8 mouse cellular contexts compared by ENCODE assay signal in genomic region chr6:54631462-54631861, GRCm38 (mm10). TPM values are rescaled to one million over a fixed set of nuclear protein-coding genes. Genes with fewer than 3 reads are reported as not detected.
A peak's percentile ranks its signal among the peaks of the same experiment; 100 is the strongest.
DNase-seq lines count a peak whose midpoint lies in the region.

No protein-coding gene starts in this region.

- DNase-seq in embryo, embryonic 10.5 days (ENCODE audit: low spot score) = peak; percentile 21
- DNase-seq in embryo, embryonic 10 days (ENCODE audit: low spot score) = no peak
- peak; percentile 37 to 39 for DNase-seq in left cerebral cortex, adult 18-20 months (ENCODE audit: low spot score in 2 of 2)
- DNase-seq in left cerebral cortex, adult 11 months (ENCODE audit: low spot score) = no peak
- DNase-seq in adipocyte (ENCODE audit: low spot score) = peak; percentile 34
- peak; percentile 30 for DNase-seq in retina, postnatal 1 day
- DNase-seq in spleen, adult 18-20 months = no peak
- DNase-seq in gastrocnemius, postnatal 4 days (ENCODE audit: low spot score in 2 of 2) = no peak

RNA-seq across cellular contexts. Expression of gene Fkbp14, which starts 34.4 kb away (rescaled TPM):
- 1 to 10 TPM; 9.5 to 9.9 TPM for total RNA-seq in left cerebral cortex, adult 18-20 months (2021)
- total RNA-seq in gastrocnemius, postnatal 4 days (2021) = 10 to 100 TPM; 31.6 to 35.2 TPM

RNA-seq across cellular contexts. Expression of gene Plekha8, which starts 36.6 kb away (rescaled TPM):
- 10 to 100 TPM; 11.2 to 13.1 TPM for total RNA-seq in left cerebral cortex, adult 18-20 months (2021)
- 1 to 10 TPM; 8.1 to 9.1 TPM for total RNA-seq in gastrocnemius, postnatal 4 days (2021)

RNA-seq across cellular contexts. Expression of gene Mturn, which starts 50.0 kb away (rescaled TPM):
- total RNA-seq in left cerebral cortex, adult 18-20 months (2021) = 100 to 1,000 TPM; 106 to 117 TPM
- total RNA-seq in gastrocnemius, postnatal 4 days (2021) = 10 to 100 TPM in 1 of 2 experiments, 1 to 10 TPM in 1; 9.7 to 12.9 TPM

Comparison
In these comparisons a context has a peak if more than half of its experiments do, and no peak if none do; other contexts are left out.
1. DNase-seq: peak in embryo, embryonic 10.5 days (single experiment), left cerebral cortex, adult 18-20 months (2 of 2), adipocyte (single experiment) and retina, postnatal 1 day (single experiment); none in embryo, embryonic 10 days (single experiment), left cerebral cortex, adult 11 months (single experiment), spleen, adult 18-20 months (0 of 2) and gastrocnemius, postnatal 4 days (0 of 2).
2. RNA of gene Mturn, which starts 50.0 kb away (total RNA-seq): 106 to 117 TPM in left cerebral cortex, adult 18-20 months; 9.7 to 12.9 TPM in gastrocnemius, postnatal 4 days; every median in the first group is over 4 times any median in the second.